Mouse (Mus musculus) ES-E14 (cell line): Measurements from ENCODE around the gene Olfr1511. TPM values are rescaled to one million over a fixed set of nuclear protein-coding genes. Genes with fewer than 3 reads are reported as not detected.

Source experiments
- DNase-seq: peaks from one replicate; pipeline ENCODE4 v3.0.0-alpha.2; 2013; ENCODE audit warnings: low read depth, low spot score
- H3K27ac ChIP-seq: 2 replicates; pipeline ENCODE4 v1.5.1; 2012; ENCODE audit warnings: low read depth, mild to moderate bottlenecking, low read length, moderate library complexity, mixed read lengths; ENCODE audit not compliant: poor library complexity, insufficient read depth, severe bottlenecking
- H3K36me3 ChIP-seq: 2 replicates; pipeline ENCODE4 v1.6.1; 2012; ENCODE audit warnings: mild to moderate bottlenecking, low read length, moderate library complexity, mixed read lengths; ENCODE audit not compliant: control insufficient read depth, poor library complexity, insufficient read depth, severe bottlenecking
- H3K4me1 ChIP-seq, 2 experiments: fragments of 150-350 bp in 1 of 2; sonication (generic) in 1 of 2; 2 replicates each; pipeline ENCODE4 v1.6.1; 2012; ENCODE audit warnings: low read length in 2 of 2, mild to moderate bottlenecking in 1 of 2, mixed read lengths in 1 of 2; ENCODE audit not compliant: control insufficient read depth in 2 of 2, insufficient read depth in 2 of 2, poor library complexity in 1 of 2
- H3K4me3 ChIP-seq, 2 experiments: fragments of 150-350 bp in 1 of 2; sonication (generic) in 1 of 2; 2 replicates each; pipeline ENCODE4 v1.5.1; 2012; ENCODE audit warnings: low read length in 2 of 2, low read depth in 1 of 2, mild to moderate bottlenecking in 1 of 2, mixed read lengths in 1 of 2; ENCODE audit not compliant: insufficient read depth in 1 of 2, poor library complexity in 1 of 2, severe bottlenecking in 1 of 2
- H3K9ac ChIP-seq: 2 replicates; pipeline ENCODE4 v1.6.1; 2012; ENCODE audit warnings: low read depth, mild to moderate bottlenecking, low read length, mixed read lengths; ENCODE audit not compliant: poor library complexity, insufficient read depth, severe bottlenecking
- H3K9me3 ChIP-seq: fragments of 150-350 bp; sonication (generic); 2 replicates; pipeline ENCODE4 v1.6.1; 2012; ENCODE audit warnings: low read depth, mild to moderate bottlenecking, low read length; ENCODE audit not compliant: control insufficient read depth, insufficient read depth
- CHD2 ChIP-seq: IDR thresholded peaks from 2 replicates; pipeline ENCODE4 v1.6.1; 2014; ENCODE audit warnings: mild to moderate bottlenecking, low read depth, low read length, inconsistent platforms
- HCFC1 ChIP-seq: IDR thresholded peaks from 2 replicates; pipeline ENCODE4 v1.6.1; 2012; ENCODE audit warnings: low read length, inconsistent platforms, borderline replicate concordance; ENCODE audit not compliant: insufficient read depth
- MAFK ChIP-seq: IDR thresholded peaks from 2 replicates; pipeline ENCODE4 v1.6.1; 2014; ENCODE audit warnings: mild to moderate bottlenecking, low read depth, low read length, inconsistent platforms; ENCODE audit not compliant: insufficient read depth
- ZC3H11A ChIP-seq: IDR thresholded peaks from 2 replicates; pipeline ENCODE4 v1.6.1; 2012; ENCODE audit warnings: low read depth, mild to moderate bottlenecking, inconsistent platforms, low read length, borderline replicate concordance
- ZNF384 ChIP-seq: IDR thresholded peaks from 2 replicates; pipeline ENCODE4 v1.6.1; 2012; ENCODE audit warnings: low read depth, low read length, inconsistent platforms
- in situ Hi-C, 2 experiments: fragments of 600-800 bp; cut with MboI; formaldehyde crosslinking; loops; one replicate each; pipeline ENCODE4 v1.15.1; 2025; ENCODE audit warnings: low sequenced_read_pairs in 2 of 2, inconsistent platforms in 1 of 2; ENCODE audit not compliant: unreplicated experiment in 2 of 2
- total RNA-seq: library from RNA; depleted of rRNA; stranded (reverse); fragments of 300-350 nt; gene quantifications from 2 replicates; pipeline ENCODE4 v1.2.3, GENCODE M21; 2012; rRNA removed

The Olfr1511 gene
- total RNA-seq, 1 experiment: not detected

- in situ Hi-C loops: no loop called here
- H3K4me1 ChIP-seq: no peaks in the 10 kb centered on the region
- H3K4me3 ChIP-seq: no peak within 1 kb of the TSS
- no peaks in the 10 kb centered on the region for H3K36me3 ChIP-seq
- no peaks in the 10 kb centered on the region for H3K9me3 ChIP-seq
- H3K9ac ChIP-seq: no peak within 1 kb of the TSS
- DNase-seq: no peak
- no peak for TF ChIP-seq ZNF384
- TF ChIP-seq ZC3H11A: no peak
- no peak within 1 kb of the TSS for H3K27ac ChIP-seq
These were observed 18.1 kb downstream of the Olfr1511 start, which contains the start of gene Olfr1512 for GRCm38 (mm10) chr14:52379068-52379467. Gene Olfr1512, minus strand, starts transcription at chr14:52379168.

- Histone ChIP-seq H3K4me3 (no peak overlapping the region), H3K4me1 (no peaks in the 10 kb centered on the region), H3K36me3 (no peaks in the 10 kb centered on the region), H3K9me3 (no peaks in the 10 kb centered on the region), H3K27ac (no peak overlapping the region), H3K9ac (no peak overlapping the region)
- DNase-seq: no peak
- in situ Hi-C loops: no loop called here
- no peak for TF ChIP-seq ZNF384
- TF ChIP-seq MAFK: no peak
- no peak for TF ChIP-seq ZC3H11A
- no peak for TF ChIP-seq CHD2
- TF ChIP-seq HCFC1: no peak
These were observed 28.4 kb downstream of the Olfr1511 start for GRCm38 (mm10) chr14:52368741-52369140.

GRCm38 (mm10) chr14:52356308-52356707, 40.9 kb downstream of the Olfr1511 start, which contains the start of gene Olfr1513:
Gene Olfr1513, minus strand, starts transcription at chr14:52356408.
- Histone ChIP-seq H3K9ac (no peak within 1 kb of the TSS), H3K36me3 (no peaks in the 10 kb centered on the region), H3K27ac (no peak within 1 kb of the TSS), H3K4me3 (no peak within 1 kb of the TSS), H3K4me1 (no peaks in the 10 kb centered on the region), H3K9me3 (no peaks in the 10 kb centered on the region)
- in situ Hi-C loops: no loop called here
- DNase-seq: no peak
- TF ChIP-seq HCFC1 (no peak), CHD2 (no peak), MAFK (no peak), ZC3H11A (no peak), ZNF384 (no peak)

Other genes with a start within 250 kb of the Olfr1511 start
- 54.7 and 80.3 TPM in 2 replicates for gene Supt16, start 200.0 kb downstream of the Olfr1511 start, total RNA-seq
- gene Chd8, start 139.6 kb downstream of the Olfr1511 start, total RNA-seq: 45.1 and 82.1 TPM in 2 replicates
- 21.3 and 29.1 TPM in 2 replicates for gene Tox4, start 118.2 kb downstream of the Olfr1511 start, total RNA-seq
- gene Rab2b, start 117.8 kb downstream of the Olfr1511 start, total RNA-seq: 2.6 and 4.9 TPM in 2 replicates
- 22.0 and 50.3 TPM in 2 replicates for gene Mettl3, start 92.3 kb downstream of the Olfr1511 start, total RNA-seq
- 4.3 and 5.0 TPM in 2 replicates for gene Sall2, start 68.6 kb downstream of the Olfr1511 start, total RNA-seq
- gene Olfr1513, start 41.0 kb downstream of the Olfr1511 start, total RNA-seq: not detected in 2 replicates
- gene Olfr1512, start 18.2 kb downstream of the Olfr1511 start, total RNA-seq: not detected in 2 replicates
- gene Olfr1510, start 17.0 kb upstream of the Olfr1511 start, total RNA-seq: not detected in 2 replicates
- not detected in 2 replicates for gene Olfr1509, start 45.6 kb upstream of the Olfr1511 start, total RNA-seq
- gene Olfr1508, start 70.1 kb upstream of the Olfr1511 start, total RNA-seq: not detected in 2 replicates
- not detected in 2 replicates for gene Olfr1507, start 98.4 kb upstream of the Olfr1511 start, total RNA-seq